Mouse (Mus musculus): Measurements from ENCODE around the gene Snx12.

GRCm38 (mm10) chrX:101163739-101164138, 58.6 kb downstream of the Snx12 start:
- TF ChIP-seq CTCF (conservative IDR thresholded peaks at IDR 0.05 in 1 of 2, IDR thresholded peaks at IDR 0.05 in 1 of 2; ENCODE audit: low read depth in 2 of 2, low read length in 2 of 2) (no peak), MYC (IDR thresholded peaks at IDR 0.05; ENCODE audit: low read depth, low read length) (no peak), EP300 (IDR thresholded peaks at IDR 0.05; ENCODE audit: low read length) (no peak), MAFK (IDR thresholded peaks at IDR 0.05; ENCODE audit: insufficient replicate concordance, low read length) (no peak), USF2 (conservative IDR thresholded peaks at IDR 0.05; ENCODE audit: low read depth, low read length) (no peak), POLR2A (IDR thresholded peaks at IDR 0.05; ENCODE audit: low read depth, low read length) (no peak), MAX (IDR thresholded peaks at IDR 0.05; ENCODE audit: low read length) (no peak), NRF1 (IDR thresholded peaks at IDR 0.05; ENCODE audit: low read depth, low read length) (no peak), KAT2A (IDR thresholded peaks at IDR 0.05; ENCODE audit: insufficient replicate concordance, low read length) (no peak), MAZ (IDR thresholded peaks at IDR 0.05; ENCODE audit: low read depth, low read length) (no peak), SMC3 (IDR thresholded peaks at IDR 0.05; ENCODE audit: low read depth, low read length) (no peak), ZKSCAN1 (IDR thresholded peaks at IDR 0.05; ENCODE audit: borderline replicate concordance, low read depth, low read length) (no peak), TBP (conservative IDR thresholded peaks at IDR 0.05; ENCODE audit: low read depth, low read length) (no peak), JUND (conservative IDR thresholded peaks at IDR 0.05; ENCODE audit: low read depth, low read length) (no peak)
